Mouse (Mus musculus) kidney, adult 2 months (tissue): ENCODE measurements at regions not wholly inside any gene's neighbourhood (a gene's known extent, or its start where the extent isn't known, plus 50 kb on each side); places are given as distances from the start of the nearest gene placed in this dataset.
A peak's percentile ranks its signal among the peaks of the same experiment; 100 is the strongest.

ENCODE experiments used
- DNase-seq: peaks from one replicate; pipeline ENCODE4 v3.0.0; 2021
- H3K27ac ChIP-seq: fragments of 200-500 bp; 2 replicates; pipeline ENCODE4 v1.5.1; 2012; ENCODE audit warnings: low read depth, low read length, control low read depth, inconsistent platforms; ENCODE audit not compliant: insufficient read depth
- H3K27me3 ChIP-seq: fragments of 200-500 bp; replicated peaks from 2 replicates; pipeline ENCODE4 v1.6.1; 2012; ENCODE audit warnings: mild to moderate bottlenecking, moderate library complexity, low read length, inconsistent platforms; ENCODE audit not compliant: control insufficient read depth, insufficient read depth
- H3K36me3 ChIP-seq: fragments of 200-500 bp; 2 replicates; pipeline ENCODE4 v1.6.1; 2012; ENCODE audit warnings: mild to moderate bottlenecking, moderate library complexity, low read length, inconsistent platforms; ENCODE audit not compliant: control insufficient read depth, insufficient read depth
- H3K4me1 ChIP-seq: fragments of 200-500 bp; 2 replicates; pipeline ENCODE4 v1.6.1; 2011; ENCODE audit warnings: low read length; ENCODE audit not compliant: control insufficient read depth, insufficient read depth
- H3K4me3 ChIP-seq: fragments of 200-500 bp; 2 replicates; pipeline ENCODE4 v1.5.1; 2011; ENCODE audit warnings: mild to moderate bottlenecking, low read depth, low read length, control low read depth; ENCODE audit not compliant: insufficient read depth
- CTCF ChIP-seq: fragments of 200-500 bp; conservative IDR thresholded peaks from 2 replicates; pipeline ENCODE4 v1.5.1; 2011; ENCODE audit warnings: low read depth, mild to moderate bottlenecking, control low read depth, low read length, moderate library complexity, mixed read lengths; ENCODE audit not compliant: insufficient read depth, insufficient read length
- POLR2A ChIP-seq: fragments of 200-500 bp; IDR thresholded peaks from one replicate; pipeline ENCODE4 v1.6.1; 2011; ENCODE audit warnings: low read depth, low read length, control low read depth
- WGBS: fragments of 180-500 bp; shearing (Covaris S2); methylation state at CpG from one replicate; pipeline ENCODE4 v1.1.7; 2018; 5-methylcytosine and 5-hydroxymethylcytosine counted together

- H3K36me3 ChIP-seq = no peaks in the 10 kb centered on the region
- WGBS = 60% methylated on average over 14 of the region's 14 CpGs
- H3K4me3 ChIP-seq = no peak overlapping the region
- TF ChIP-seq CTCF (no peak), POLR2A (no peak)
- H3K27me3 ChIP-seq = no peaks in the 10 kb centered on the region
- DNase-seq = peak; percentile 5
- no peak overlapping the region for H3K27ac ChIP-seq
- no peaks in the 10 kb centered on the region for H3K4me1 ChIP-seq
Observed at GRCm38 (mm10) chr10:98637759-98638611, 276.2 kb upstream of the Atp2b1 start.

DNA sequence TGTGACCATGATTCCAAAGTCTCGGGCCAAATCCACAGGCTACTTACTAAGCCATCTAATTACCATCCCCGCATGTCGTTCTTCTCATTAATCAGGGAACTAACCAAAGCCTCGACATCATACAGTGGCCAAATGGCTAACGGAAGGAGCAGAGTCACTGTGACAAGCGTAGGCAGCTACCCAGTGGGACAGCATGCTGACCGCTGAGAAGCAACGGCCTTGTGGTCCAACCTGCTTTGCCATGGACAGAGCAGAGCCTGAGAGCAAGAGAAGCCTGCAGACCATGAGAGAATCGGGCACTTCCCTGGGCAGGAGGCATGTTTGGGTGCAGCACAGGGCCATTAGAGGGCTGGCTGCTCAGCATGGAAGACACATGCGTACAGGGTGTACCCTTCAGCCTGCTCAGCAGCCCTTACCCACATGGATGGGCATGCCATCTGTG, 268.5 kb upstream of the Atp2b1 start:
- no peak for DNase-seq
- Histone ChIP-seq H3K27ac (no peak overlapping the region), H3K4me1 (no peaks in the 10 kb centered on the region), H3K27me3 (no peaks in the 10 kb centered on the region), H3K36me3 (no peaks in the 10 kb centered on the region), H3K4me3 (no peak overlapping the region)
- TF ChIP-seq POLR2A (no peak), CTCF (no peak)
- WGBS = 88% methylated on average over 10 of the region's 10 CpGs

- H3K27me3 ChIP-seq = no peaks in the 10 kb centered on the region
- DNase-seq = no peak
- WGBS = 90% methylated on average over 8 of the region's 8 CpGs
- H3K4me3 ChIP-seq = no peak overlapping the region
- H3K27ac ChIP-seq = no peak overlapping the region
- no peaks in the 10 kb centered on the region for H3K4me1 ChIP-seq
- TF ChIP-seq POLR2A (no peak), CTCF (no peak)
- H3K36me3 ChIP-seq = no peaks in the 10 kb centered on the region
Observed at GRCm38 (mm10) chr10:98646311-98646999, 267.8 kb upstream of the Atp2b1 start.

DNA sequence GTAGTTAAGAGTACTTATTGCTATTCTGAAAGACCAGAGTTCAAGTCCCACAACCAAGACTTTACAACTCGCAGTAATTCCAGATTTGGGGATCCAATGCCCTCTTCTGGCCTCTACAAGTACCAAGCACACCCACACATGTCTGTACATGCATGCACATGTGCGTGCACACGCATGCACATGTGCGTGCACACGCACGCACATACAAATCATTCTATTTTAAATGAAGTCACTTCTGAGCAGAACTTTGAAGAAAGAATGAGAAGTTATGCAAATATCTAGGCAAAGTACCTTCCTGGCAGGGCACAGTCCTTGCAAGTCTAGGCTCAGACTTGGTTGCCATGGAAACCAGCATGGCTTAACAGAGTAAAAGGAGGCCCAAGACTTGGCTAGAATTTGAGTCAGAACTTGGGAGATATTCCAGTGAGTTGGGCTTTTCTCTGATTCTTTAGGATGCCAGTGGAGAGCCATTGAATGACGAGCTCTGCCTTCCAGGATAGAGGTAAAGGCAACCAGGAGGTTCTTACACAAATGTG, 265.4 kb upstream of the Atp2b1 start:
- no peak for DNase-seq
- Histone ChIP-seq H3K4me3 (no peak overlapping the region), H3K27ac (no peak overlapping the region), H3K27me3 (no peaks in the 10 kb centered on the region), H3K36me3 (no peaks in the 10 kb centered on the region), H3K4me1 (no peaks in the 10 kb centered on the region)
- WGBS = 95% methylated on average over 7 of the region's 7 CpGs
- no peak for TF ChIP-seq CTCF
- no peak for TF ChIP-seq POLR2A

GRCm38 (mm10) chr10:98650533-98650932, 263.7 kb upstream of the Atp2b1 start:
- Histone ChIP-seq H3K4me3 (no peak overlapping the region), H3K27me3 (no peaks in the 10 kb centered on the region)
- WGBS = 88% methylated on average over 4 of the region's 4 CpGs

GRCm38 (mm10) chr10:98651127-98651526, 263.1 kb upstream of the Atp2b1 start:
- WGBS = 86% methylated on average over 6 of the region's 6 CpGs
- no peaks in the 10 kb centered on the region for H3K4me1 ChIP-seq
- no peaks in the 10 kb centered on the region for H3K27me3 ChIP-seq
- no peak for DNase-seq
- TF ChIP-seq POLR2A (no peak), CTCF (no peak)
- H3K27ac ChIP-seq = no peak overlapping the region
- no peak overlapping the region for H3K4me3 ChIP-seq
- no peaks in the 10 kb centered on the region for H3K36me3 ChIP-seq

More at GRCm38 (mm10) chr10:98650533-98650932, 263.7 kb upstream of the Atp2b1 start:
- H3K4me1 ChIP-seq = no peaks in the 10 kb centered on the region
- no peak for DNase-seq
- TF ChIP-seq CTCF = no peak
- no peak for TF ChIP-seq POLR2A
- no peak overlapping the region for H3K27ac ChIP-seq
- H3K36me3 ChIP-seq = no peaks in the 10 kb centered on the region

- Histone ChIP-seq H3K27me3 (no peaks in the 10 kb centered on the region), H3K4me1 (no peaks in the 10 kb centered on the region), H3K27ac (no peak overlapping the region), H3K4me3 (no peak overlapping the region), H3K36me3 (no peaks in the 10 kb centered on the region)
- 91% methylated on average over 5 of the region's 5 CpGs for WGBS
- no peak for DNase-seq
- TF ChIP-seq POLR2A = no peak
- TF ChIP-seq CTCF = no peak
Observed at GRCm38 (mm10) chr10:98651599-98651998, 262.6 kb upstream of the Atp2b1 start.
